Mouse (Mus musculus): ENCODE data around the gene Rtn4rl1. TPM values are rescaled to one million over a fixed set of nuclear protein-coding genes. Genes with fewer than 3 reads are reported as not detected.

The Rtn4rl1 gene
- polyA plus RNA-seq, 1 experiment from 2014 or later = 12.4 TPM

- Histone ChIP-seq H3K4me1 (ENCODE audit: control insufficient read depth, insufficient read depth, low read length) (peaks cover 60% of the 10 kb centered on the region), H3K9me3 (replicated peaks; ENCODE audit: control insufficient read depth, low read length) (no peaks in the 10 kb centered on the region), H3K4me3 (ENCODE audit: low read length) (no peak overlapping the region), H3K27me3 (ENCODE audit: control insufficient read depth, insufficient read depth, low read length) (no peaks in the 10 kb centered on the region), H3K9ac (ENCODE audit: low read length) (peak overlapping the region; percentile 51), H3K4me2 (ENCODE audit: low read depth, low read length) (peak overlapping the region; percentile 55), H3K36me3 (ENCODE audit: control insufficient read depth, insufficient read depth) (no peaks in the 10 kb centered on the region), H3K27ac (ENCODE audit: low read length) (peak overlapping the region; percentile 99)
- 19% methylated on average over 3 of the region's 3 CpGs for WGBS
- ATAC-seq (replicated peaks; ENCODE audit: extremely low read depth, insufficient read depth, low FRiP score) = no peak
Measured at GRCm38 (mm10) chr11:75212876-75213275, 19.3 kb downstream of the Rtn4rl1 start.

GRCm38 (mm10) chr11:75213372-75214080 lies 19.9 kb downstream of the Rtn4rl1 start:
- ATAC-seq (replicated peaks; ENCODE audit: extremely low read depth, insufficient read depth, low FRiP score) = peak; percentile 19; the same call in 1 of the 2 replicates
- Histone ChIP-seq H3K9me3 (replicated peaks; ENCODE audit: control insufficient read depth, low read length) (no peaks in the 10 kb centered on the region), H3K4me1 (ENCODE audit: control insufficient read depth, insufficient read depth, low read length) (peaks cover 54% of the 10 kb centered on the region), H3K27me3 (ENCODE audit: control insufficient read depth, insufficient read depth, low read length) (no peaks in the 10 kb centered on the region), H3K4me3 (ENCODE audit: low read length) (peak overlapping the region; percentile 26), H3K9ac (ENCODE audit: low read length) (peak overlapping the region; percentile 60), H3K4me2 (ENCODE audit: low read depth, low read length) (peak overlapping the region; percentile 57), H3K27ac (ENCODE audit: low read length) (peak overlapping the region; percentile 85), H3K36me3 (ENCODE audit: control insufficient read depth, insufficient read depth) (no peaks in the 10 kb centered on the region)
- WGBS = 7% methylated on average over 35 of the region's 35 CpGs

- Histone ChIP-seq H3K4me3 (ENCODE audit: low read length) (peak overlapping the region; percentile 26), H3K9me3 (replicated peaks; ENCODE audit: control insufficient read depth, low read length) (no peaks in the 10 kb centered on the region), H3K27ac (ENCODE audit: low read length) (peak overlapping the region; percentile 85), H3K4me1 (ENCODE audit: control insufficient read depth, insufficient read depth, low read length) (peaks cover 49% of the 10 kb centered on the region), H3K9ac (ENCODE audit: low read length) (peak overlapping the region; percentile 60), H3K36me3 (ENCODE audit: control insufficient read depth, insufficient read depth) (no peaks in the 10 kb centered on the region), H3K4me2 (ENCODE audit: low read depth, low read length) (peak overlapping the region; percentile 57), H3K27me3 (ENCODE audit: control insufficient read depth, insufficient read depth, low read length) (no peaks in the 10 kb centered on the region)
- no peak for ATAC-seq (replicated peaks; ENCODE audit: extremely low read depth, insufficient read depth, low FRiP score)
- 26% methylated on average over 13 of the region's 13 CpGs for WGBS
Measured at GRCm38 (mm10) chr11:75214081-75214950, 20.7 kb downstream of the Rtn4rl1 start.

GRCm38 (mm10) chr11:75220115-75220514 lies 26.5 kb downstream of the Rtn4rl1 start:
- ATAC-seq (replicated peaks; ENCODE audit: extremely low read depth, insufficient read depth, low FRiP score) = peak; percentile 43
- H3K4me1 ChIP-seq (ENCODE audit: control insufficient read depth, insufficient read depth, low read length) = peaks cover 33% of the 10 kb centered on the region
- no peaks in the 10 kb centered on the region for H3K9me3 ChIP-seq (replicated peaks; ENCODE audit: control insufficient read depth, low read length)
- no peaks in the 10 kb centered on the region for H3K36me3 ChIP-seq (ENCODE audit: control insufficient read depth, insufficient read depth)
- H3K4me2 ChIP-seq (ENCODE audit: low read depth, low read length) = peak overlapping the region; percentile 38
- no peak overlapping the region for H3K4me3 ChIP-seq (ENCODE audit: low read length)
- peak overlapping the region; percentile 6; the same call in 1 of the 2 replicates for H3K9ac ChIP-seq (ENCODE audit: low read length)
- peak overlapping the region; percentile 55 for H3K27ac ChIP-seq (ENCODE audit: low read length)
- H3K27me3 ChIP-seq (ENCODE audit: control insufficient read depth, insufficient read depth, low read length) = no peaks in the 10 kb centered on the region
- 23% methylated on average over 9 of the region's 9 CpGs for WGBS

- Histone ChIP-seq H3K4me2 (ENCODE audit: low read depth, low read length) (peak overlapping the region; percentile 38), H3K36me3 (ENCODE audit: control insufficient read depth, insufficient read depth) (no peaks in the 10 kb centered on the region), H3K27me3 (ENCODE audit: control insufficient read depth, insufficient read depth, low read length) (no peaks in the 10 kb centered on the region), H3K9ac (ENCODE audit: low read length) (peak overlapping the region; percentile 35), H3K9me3 (replicated peaks; ENCODE audit: control insufficient read depth, low read length) (no peaks in the 10 kb centered on the region), H3K27ac (ENCODE audit: low read length) (peak overlapping the region; percentile 55), H3K4me1 (ENCODE audit: control insufficient read depth, insufficient read depth, low read length) (peaks cover 28% of the 10 kb centered on the region), H3K4me3 (ENCODE audit: low read length) (no peak overlapping the region)
- no peak for ATAC-seq (replicated peaks; ENCODE audit: extremely low read depth, insufficient read depth, low FRiP score)
- 49% methylated on average over 5 of the region's 6 CpGs for WGBS
Measured at GRCm38 (mm10) chr11:75220517-75221145, 27.0 kb downstream of the Rtn4rl1 start.

- Histone ChIP-seq H3K4me2 (ENCODE audit: low read depth, low read length) (no peak overlapping the region), H3K9me3 (replicated peaks; ENCODE audit: control insufficient read depth, low read length) (no peaks in the 10 kb centered on the region), H3K36me3 (ENCODE audit: control insufficient read depth, insufficient read depth) (no peaks in the 10 kb centered on the region), H3K27ac (ENCODE audit: low read length) (no peak overlapping the region), H3K27me3 (ENCODE audit: control insufficient read depth, insufficient read depth, low read length) (no peaks in the 10 kb centered on the region), H3K4me1 (ENCODE audit: control insufficient read depth, insufficient read depth, low read length) (peaks cover 21% of the 10 kb centered on the region), H3K4me3 (ENCODE audit: low read length) (no peak overlapping the region), H3K9ac (ENCODE audit: low read length) (no peak overlapping the region)
- no peak for ATAC-seq (replicated peaks; ENCODE audit: extremely low read depth, insufficient read depth, low FRiP score)
- 86% methylated on average over 12 of the region's 12 CpGs for WGBS
Measured at GRCm38 (mm10) chr11:75224062-75224461, 30.5 kb downstream of the Rtn4rl1 start.

GRCm38 (mm10) chr11:75224835-75225234 lies 31.3 kb downstream of the Rtn4rl1 start:
- no peak overlapping the region for H3K4me2 ChIP-seq (ENCODE audit: low read depth, low read length)
- peaks cover 15% of the 10 kb centered on the region for H3K4me1 ChIP-seq (ENCODE audit: control insufficient read depth, insufficient read depth, low read length)
- no peak overlapping the region for H3K27ac ChIP-seq (ENCODE audit: low read length)
- no peaks in the 10 kb centered on the region for H3K9me3 ChIP-seq (replicated peaks; ENCODE audit: control insufficient read depth, low read length)
- no peak overlapping the region for H3K9ac ChIP-seq (ENCODE audit: low read length)
- ATAC-seq (replicated peaks; ENCODE audit: extremely low read depth, insufficient read depth, low FRiP score) = no peak
- no peaks in the 10 kb centered on the region for H3K36me3 ChIP-seq (ENCODE audit: control insufficient read depth, insufficient read depth)
- no peak overlapping the region for H3K4me3 ChIP-seq (ENCODE audit: low read length)
- no peaks in the 10 kb centered on the region for H3K27me3 ChIP-seq (ENCODE audit: control insufficient read depth, insufficient read depth, low read length)
- WGBS = 87% methylated on average over 4 of the region's 4 CpGs

GRCm38 (mm10) chr11:75227632-75228031 lies 34.0 kb downstream of the Rtn4rl1 start:
- WGBS = 65% methylated on average over 3 of the region's 3 CpGs

More at GRCm38 (mm10) chr11:75227632-75228031, 34.0 kb downstream of the Rtn4rl1 start:
- H3K9me3 ChIP-seq (replicated peaks; ENCODE audit: control insufficient read depth, low read length) = no peaks in the 10 kb centered on the region
- H3K4me1 ChIP-seq (ENCODE audit: control insufficient read depth, insufficient read depth, low read length) = 0 out of 2 replicates have a peak, but pooled peaks cover 3% of the 10 kb centered on the region
- H3K4me3 ChIP-seq (ENCODE audit: low read length) = no peak overlapping the region
- H3K9ac ChIP-seq (ENCODE audit: low read length) = no peak overlapping the region
- H3K27me3 ChIP-seq (ENCODE audit: control insufficient read depth, insufficient read depth, low read length) = no peaks in the 10 kb centered on the region
- H3K4me2 ChIP-seq (ENCODE audit: low read depth, low read length) = no peak overlapping the region
- H3K27ac ChIP-seq (ENCODE audit: low read length) = no peak overlapping the region
- H3K36me3 ChIP-seq (ENCODE audit: control insufficient read depth, insufficient read depth) = no peaks in the 10 kb centered on the region
- ATAC-seq (replicated peaks; ENCODE audit: extremely low read depth, insufficient read depth, low FRiP score) = no peak

All from heart, embryonic 16.5 days (tissue).